Mouse (Mus musculus) stomach, postnatal 0 days (tissue): ENCODE measurements around the gene Ankrd24.

Source experiments
- CTCF ChIP-seq: IDR thresholded peaks from 2 replicates; pipeline ENCODE4 v1.5.1; 2016; ENCODE audit warnings: antibody characterized with exemption, low read depth, mild to moderate bottlenecking, moderate library complexity
- EP300 ChIP-seq: optimal IDR thresholded peaks from 2 replicates; pipeline ENCODE3; 2016; ENCODE audit warnings: antibody characterized with exemption

GRCm38 (mm10) chr10:81612779-81613178 lies 15.6 kb upstream of the Ankrd24 start:
- TF ChIP-seq CTCF, result no peak
- TF ChIP-seq EP300, result no peak
